ENCODE assay signal across 9 mouse cellular contexts in genomic region chr11:68965845-68966244, GRCm38 (mm10). TPM values are rescaled to one million over a fixed set of nuclear protein-coding genes. Genes with fewer than 3 reads are reported as not detected.
DNase-seq lines count a peak whose midpoint lies in the region.
"Had no signal": no experiment of that assay in that cellular context is flagged by ENCODE, and none has a peak within 500 bp of the region (broad histone marks: within the 10 kb centered on the region; RNA-seq: fewer than 3 reads in every experiment).

No protein-coding gene starts in this region.

- 35% methylated on average over 3 of the region's 3 CpGs for WGBS in forebrain, embryonic 10.5 days

- H3K4me1 ChIP-seq in forebrain, embryonic 10.5 days, result peaks cover 27% of the 10 kb centered on the region

- no peak overlapping the region for H3K27ac ChIP-seq in forebrain, embryonic 10.5 days

- no peaks in the 10 kb centered on the region for H3K9me3 ChIP-seq in forebrain, embryonic 10.5 days

- intact Hi-C loops in heart, postnatal 25 days (cut with DNase I), result loop anchor here (1.0 to 5.0 kb wide), 3 partner anchors 16 to 71 kb away; partner anchors contain the start of gene Rpl26

- peaks cover 26% of the 10 kb centered on the region for H3K27me3 ChIP-seq in forebrain, embryonic 10.5 days (ENCODE audit: poor library complexity, severe bottlenecking)

- peak; percentile 71 for DNase-seq in heart, adult 8-10 months (ENCODE audit: low spot score)
- no peak for DNase-seq in heart, postnatal 25 days (ENCODE audit: low spot score)
- DNase-seq in testis, postnatal 10 days (ENCODE audit: low spot score), result peak; percentile 82
- DNase-seq in testis, postnatal 14 days (ENCODE audit: low spot score), result no peak
- peak; percentile 85 to 90 for DNase-seq in cerebellum, postnatal 14 days
- DNase-seq in kidney, postnatal 4 days, result peak; percentile 75 to 77
- DNase-seq in skeletal muscle tissue, adult 2 months (ENCODE audit: low read depth, low spot score), result peak; percentile 47
- DNase-seq in forebrain, embryonic 10.5 days (ENCODE audit: extremely low spot score, low spot score), result no peak

- H3K36me3 ChIP-seq in forebrain, embryonic 10.5 days (replicated peaks), result 0 out of 2 replicates have a peak, but pooled peaks cover 4% of the 10 kb centered on the region

- H3K4me3 ChIP-seq in forebrain, embryonic 10.5 days, result no peak overlapping the region

RNA-seq across cellular contexts. Expression of gene Slc25a35, which starts 2.1 kb away (rescaled TPM):
- total RNA-seq in heart, adult 8-10 months (2022), result 1 to 10 TPM; 3.4 to 8.3 (median 6.3) TPM
- 1 to 10 TPM; 6.4 to 7.4 TPM for total RNA-seq in heart, postnatal 25 days (2021)
- polyA plus RNA-seq in forebrain, embryonic 10.5 days (2016; fragmentation: Nextera tagmentation; extraction: Ambion mirVana), result 1.9 and 2.1 TPM in 2 replicates

RNA-seq across cellular contexts. Expression of gene Arhgef15, which starts 8.6 kb away (rescaled TPM):
- total RNA-seq in heart, adult 8-10 months (2022), result 10 to 100 TPM; 26.6 to 30.9 (median 30.1) TPM
- total RNA-seq in heart, postnatal 25 days (2021), result 10 to 100 TPM; 28.1 to 32.4 TPM
- polyA plus RNA-seq in forebrain, embryonic 10.5 days (2016; fragmentation: Nextera tagmentation; extraction: Ambion mirVana), result 6.7 and 6.8 TPM in 2 replicates

RNA-seq across cellular contexts. Expression of gene Rangrf, which starts 9.1 kb away (rescaled TPM):
- total RNA-seq in heart, adult 8-10 months (2022), result 10 to 100 TPM; 81.3 to 98.3 (median 89.4) TPM
- total RNA-seq in heart, postnatal 25 days (2021), result 10 to 100 TPM; 80.3 to 89.1 TPM
- polyA plus RNA-seq in forebrain, embryonic 10.5 days (2016; fragmentation: Nextera tagmentation; extraction: Ambion mirVana), result 90.7 and 97.5 TPM in 2 replicates

RNA-seq across cellular contexts. Expression of gene Odf4, which starts 39.0 kb away (rescaled TPM):
- total RNA-seq in heart, adult 8-10 months (2022), result under 1 TPM in 1 of 4 experiments, not detected in 3; 0.44 TPM
- not detected for total RNA-seq in heart, postnatal 25 days (2021)
- not detected in 2 replicates for polyA plus RNA-seq in forebrain, embryonic 10.5 days (2016; fragmentation: Nextera tagmentation; extraction: Ambion mirVana)
- total RNA-seq: layer of hippocampus, postnatal 25 days had no signal

RNA-seq across cellular contexts. Expression of gene Pfas, which starts 42.4 kb away (rescaled TPM):
- 1 to 10 TPM; 4.5 to 8.2 (median 5.3) TPM for total RNA-seq in heart, adult 8-10 months (2022)
- total RNA-seq in heart, postnatal 25 days (2021), result 1 to 10 TPM; 5.6 to 6.8 TPM
- polyA plus RNA-seq in forebrain, embryonic 10.5 days (2016; fragmentation: Nextera tagmentation; extraction: Ambion mirVana), result 70.5 and 72.8 TPM in 2 replicates

Comparison
In these comparisons a context has a peak if more than half of its experiments do, and no peak if none do; other contexts are left out.
1. DNase-seq: peak in heart, adult 8-10 months (single experiment), testis, postnatal 10 days (single experiment), cerebellum, postnatal 14 days (2 of 2), kidney, postnatal 4 days (2 of 2) and skeletal muscle tissue, adult 2 months (single experiment); none in heart, postnatal 25 days (single experiment), testis, postnatal 14 days (single experiment) and forebrain, embryonic 10.5 days (single experiment).